Mouse (Mus musculus): Measurements from ENCODE around the gene Stard10.

Stard10 gene

DNA sequence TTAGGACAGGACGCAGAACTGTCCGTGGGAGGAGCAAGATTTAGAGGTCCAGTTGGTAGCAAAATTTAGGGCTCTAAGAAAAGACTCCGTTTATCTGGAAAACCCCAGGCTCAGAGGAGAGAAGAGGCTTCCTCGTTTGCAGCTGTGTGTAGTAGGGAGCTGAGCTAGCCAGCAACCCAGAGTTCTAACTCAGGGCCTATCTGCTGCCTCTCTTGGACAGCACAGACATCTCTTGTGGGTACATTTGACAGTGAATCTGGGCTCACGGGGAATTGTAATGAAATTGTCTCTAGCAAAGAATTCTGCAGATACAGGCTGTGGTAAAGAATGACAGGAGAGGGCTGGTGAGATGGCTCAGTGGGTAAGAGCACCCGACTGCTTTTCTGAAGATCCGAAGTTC is 14.2 kb upstream of the Stard10 start:
- DNase-seq (ENCODE audit: low spot score in 2 of 2): no peak

DNA sequence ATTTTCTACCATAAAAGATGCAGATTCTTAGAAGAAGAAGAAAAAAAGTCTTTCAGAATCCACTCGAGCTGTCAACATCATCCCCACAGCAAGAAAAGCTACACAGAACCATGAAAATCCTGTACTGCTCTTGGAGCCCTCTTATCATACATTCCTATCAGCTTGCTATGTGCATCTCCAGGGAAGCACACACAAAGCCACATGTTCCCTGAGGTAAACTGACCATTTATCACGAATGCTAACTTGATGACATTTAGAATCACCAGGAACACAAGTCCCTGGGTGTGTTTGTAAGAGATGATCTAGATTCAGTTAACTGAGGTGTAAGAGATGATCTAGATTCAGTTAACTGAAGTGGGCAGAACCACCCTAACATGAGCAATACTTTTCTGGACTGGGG is 10.0 kb upstream of the Stard10 start:
- no peak for DNase-seq (ENCODE audit: low spot score in 2 of 2)

DNA sequence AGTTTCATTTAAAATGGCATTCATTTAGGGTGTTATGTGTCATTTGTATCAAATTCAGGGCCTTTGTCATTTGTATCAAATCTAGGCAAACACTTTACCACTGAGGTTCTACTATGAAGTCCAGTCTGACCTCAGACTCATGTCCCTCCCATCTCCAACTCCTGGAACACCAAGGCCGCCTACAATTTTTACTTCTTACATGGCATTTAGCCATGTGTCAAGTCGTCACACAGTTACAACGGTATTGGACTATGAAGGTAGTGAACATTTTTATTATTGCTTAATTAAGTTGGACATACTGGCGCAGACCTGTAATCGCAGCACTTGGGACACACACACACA is 6.9 kb upstream of the Stard10 start:
- no peak for DNase-seq (ENCODE audit: low spot score in 2 of 2)

DNA sequence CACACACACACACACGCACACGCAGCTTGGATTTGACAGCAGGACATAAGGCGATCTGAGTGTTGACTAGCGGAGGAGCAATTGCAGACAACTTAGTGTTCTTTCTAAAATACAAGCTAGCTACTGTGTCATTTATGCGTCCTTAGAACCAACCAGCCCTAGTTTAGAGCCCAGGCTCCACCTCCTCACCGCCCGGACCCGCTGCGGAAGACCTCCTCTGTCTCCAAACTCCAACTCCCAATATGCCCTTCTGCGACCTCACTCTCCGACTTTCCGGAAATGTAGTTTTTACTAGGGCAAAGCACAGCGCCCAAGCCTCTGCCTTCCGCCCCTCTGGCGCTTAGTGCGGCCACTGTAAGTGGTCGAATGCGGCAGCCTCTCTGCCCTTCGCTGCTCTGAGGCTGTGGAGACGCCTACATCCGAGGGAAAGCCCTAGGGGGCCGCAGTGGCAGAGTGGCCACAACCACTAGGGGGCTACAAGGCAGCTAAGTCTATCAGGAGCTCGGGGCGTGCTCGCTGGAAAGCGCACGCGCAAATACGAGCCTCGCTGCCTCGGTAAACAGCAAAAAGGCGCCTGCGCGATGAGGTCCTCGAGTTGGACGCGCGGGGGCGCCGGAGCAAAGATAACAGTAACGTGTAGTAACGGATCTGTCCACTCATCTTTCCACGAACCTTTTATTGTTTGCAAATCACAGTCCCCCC is 6.4 kb upstream of the Stard10 start:
- DNase-seq (ENCODE audit: low spot score in 2 of 2): peak; percentile 97 to 99

DNA sequence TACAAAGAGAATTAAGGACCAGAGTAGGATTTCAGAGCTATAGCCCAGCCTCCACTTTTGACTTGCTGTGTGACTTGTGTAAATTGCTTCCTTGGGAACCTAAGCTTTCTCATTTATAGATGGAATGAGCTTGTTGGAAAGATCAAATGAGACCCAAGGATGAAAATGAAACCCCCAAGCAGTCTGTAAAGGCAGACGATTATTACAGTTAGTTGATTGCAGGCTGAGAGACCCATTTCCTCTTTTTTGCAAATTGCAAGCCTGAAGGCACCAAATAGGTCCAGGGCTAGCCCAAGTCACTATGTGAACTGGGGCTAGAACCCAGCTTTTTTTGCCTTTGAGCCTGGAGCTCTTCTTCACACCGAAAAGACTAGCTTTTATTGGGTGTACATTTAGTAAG is 5.8 kb upstream of the Stard10 start:
- peak; percentile 40 to 47 for DNase-seq (ENCODE audit: low spot score in 2 of 2)

DNA sequence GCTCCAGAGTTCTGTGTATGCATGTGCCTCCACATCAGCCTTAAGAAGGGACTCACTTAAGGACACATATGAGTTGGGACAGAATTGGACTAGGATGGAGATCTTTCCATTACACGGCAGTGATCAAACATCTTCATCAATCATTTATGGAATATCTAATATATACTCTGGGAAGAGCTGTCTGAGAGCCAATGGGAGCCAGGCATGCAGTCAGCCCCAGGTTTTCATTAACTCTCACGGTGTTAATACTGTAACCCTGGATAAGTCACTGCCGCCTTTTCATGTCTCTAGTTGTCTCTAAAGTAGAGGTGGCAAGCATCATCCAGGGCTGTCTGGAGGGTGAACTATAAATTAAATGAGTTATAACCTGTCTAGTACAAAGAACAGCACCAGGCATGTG is 3.9 kb upstream of the Stard10 start:
- DNase-seq (ENCODE audit: low spot score in 2 of 2): no peak

DNA sequence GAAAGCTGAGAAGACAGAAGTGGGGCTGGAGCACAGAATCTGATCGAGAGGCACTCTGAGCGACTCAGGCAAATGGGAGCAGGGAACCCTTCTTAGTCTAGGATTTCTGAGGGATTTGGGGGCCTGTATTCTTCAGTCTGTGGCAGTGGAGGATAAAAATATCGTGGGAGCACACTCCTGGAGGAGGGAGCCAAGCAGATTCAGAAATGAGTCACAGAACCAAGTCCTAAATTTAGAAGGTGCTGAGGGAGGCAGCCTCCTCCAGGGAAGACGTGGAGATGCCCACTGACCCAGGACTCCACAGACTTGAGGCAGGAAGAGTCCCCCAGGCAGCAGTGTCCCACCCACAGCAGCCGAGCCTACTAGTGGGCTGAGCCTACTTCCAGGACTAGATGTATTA is 2.5 kb upstream of the Stard10 start:
- no peak for DNase-seq (ENCODE audit: low spot score in 2 of 2)

DNA sequence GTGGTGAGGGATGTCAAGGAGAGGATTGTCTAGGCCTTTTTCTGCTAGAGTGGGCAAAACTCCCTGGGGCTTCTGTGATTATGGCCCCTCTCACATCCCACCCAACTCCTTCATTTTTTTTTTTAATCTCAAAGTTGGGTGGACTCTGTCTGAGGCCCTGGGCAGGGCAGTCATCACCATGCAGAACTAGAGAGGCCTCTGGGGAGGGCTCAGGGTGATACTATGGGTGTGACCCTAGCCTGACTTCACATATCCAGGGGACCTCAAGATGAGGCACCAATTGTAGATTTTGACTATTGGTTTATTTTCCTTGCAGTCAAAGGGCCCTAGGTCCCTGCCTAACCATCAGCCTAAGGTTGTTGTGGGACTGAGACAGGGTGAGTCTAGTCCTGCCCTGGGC is 1.2 kb upstream of the Stard10 start:
- no peak for DNase-seq (ENCODE audit: low spot score in 2 of 2)

DNA sequence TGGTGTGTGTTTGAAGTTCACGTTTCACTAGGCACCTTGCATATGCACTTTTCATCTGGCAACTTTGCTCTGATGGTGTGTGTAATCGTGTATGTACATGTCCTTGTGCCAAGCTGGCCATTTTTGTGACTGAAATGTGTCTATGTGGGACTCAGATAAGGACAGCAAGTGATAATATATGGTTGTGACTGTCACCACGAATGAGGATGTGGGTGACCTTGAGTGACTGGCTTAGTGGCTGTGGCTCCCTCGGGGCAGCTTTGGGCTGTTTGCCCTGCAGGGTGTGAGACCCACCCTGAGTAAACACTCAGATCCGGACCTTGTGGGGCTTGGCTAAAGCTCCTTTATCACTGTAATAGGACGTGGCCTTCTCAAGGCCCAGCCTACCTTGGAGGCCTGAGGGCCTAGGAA is 290 bp upstream of the Stard10 start:
- DNase-seq (ENCODE audit: low spot score in 2 of 2): peak; percentile 67 to 74

DNA sequence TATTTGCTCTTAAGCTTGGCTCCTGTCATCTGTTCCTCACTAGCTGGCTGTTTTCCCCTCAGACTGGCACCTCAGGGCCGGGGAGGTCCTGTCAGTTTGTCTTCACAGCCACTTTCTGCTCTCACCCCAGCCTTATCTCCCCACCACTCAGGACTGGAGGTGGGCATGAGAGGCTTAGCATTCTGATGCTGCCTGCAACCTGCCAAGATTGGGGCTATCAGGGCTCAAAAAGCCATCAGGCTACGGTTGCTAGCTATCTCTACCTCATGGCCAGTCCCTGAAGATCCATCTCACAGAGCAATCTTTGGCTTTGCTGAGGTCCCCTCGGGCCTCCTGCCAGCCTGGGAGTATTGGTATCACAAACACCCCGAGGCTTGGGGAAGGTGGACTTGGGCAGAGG is 2.0 kb downstream of the Stard10 start:
- peak in 1 of 2 experiments; percentile 14 for DNase-seq (ENCODE audit: low spot score in 2 of 2)

DNA sequence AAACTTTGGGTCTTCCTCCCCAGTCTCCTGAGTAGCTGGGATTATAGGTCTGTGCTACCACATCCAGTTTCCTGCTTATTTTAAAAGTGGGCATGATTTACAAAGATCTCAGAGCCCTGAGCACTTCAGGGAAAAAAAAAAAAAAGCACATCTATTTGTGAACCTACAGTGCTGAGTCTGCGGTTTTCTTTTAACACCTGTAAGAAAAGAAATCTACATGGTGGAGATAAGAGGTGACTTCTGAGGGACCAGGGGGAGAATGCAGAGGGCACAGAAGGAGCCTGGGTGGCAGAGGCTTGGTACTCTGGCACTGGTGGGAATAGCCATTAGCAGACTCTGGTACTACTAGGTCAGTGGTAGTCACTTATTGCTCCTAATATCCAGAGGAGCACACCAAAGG is 2.9 kb downstream of the Stard10 start:
- DNase-seq (ENCODE audit: low spot score in 2 of 2): no peak

DNA sequence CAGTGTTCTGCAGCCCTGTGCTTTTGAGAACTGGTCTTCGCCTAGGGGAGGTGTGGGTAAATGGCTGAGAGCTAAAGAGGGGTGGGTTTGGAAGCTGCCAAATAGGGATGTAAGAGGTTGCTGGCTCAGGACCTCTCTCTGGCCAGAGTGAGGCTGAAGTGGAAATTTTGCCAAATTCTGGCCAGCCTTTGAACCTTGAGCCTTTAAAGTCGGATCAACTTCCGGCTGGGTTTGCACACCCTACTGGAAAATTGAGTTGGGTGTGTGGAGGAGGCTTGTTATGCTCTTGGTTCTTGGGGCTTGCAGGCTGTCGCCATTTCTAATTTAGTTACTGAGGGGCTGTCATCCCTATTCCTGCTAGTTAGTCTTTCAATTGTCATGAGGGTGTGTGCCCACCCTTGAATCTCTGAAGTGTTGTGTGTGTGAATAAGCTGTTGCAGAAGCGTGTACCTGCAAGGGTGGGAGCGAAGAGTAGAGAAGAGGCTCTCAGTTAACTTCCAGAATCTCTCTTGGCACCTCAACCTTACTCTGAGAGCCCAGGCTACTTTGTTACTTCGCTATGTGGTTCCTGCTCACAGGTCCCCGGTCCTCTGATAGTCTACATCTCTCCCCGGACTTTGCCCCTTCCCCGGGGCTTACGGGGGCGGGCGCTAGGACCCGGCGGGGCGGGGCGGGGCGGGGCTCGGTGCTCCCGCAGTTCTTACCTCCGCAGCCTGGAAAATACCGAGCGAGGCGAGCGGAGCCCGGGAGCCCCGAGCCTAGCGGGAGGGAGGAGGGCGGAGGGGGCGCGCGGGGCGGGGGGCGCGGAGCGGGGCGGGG is 3.7 kb downstream of the Stard10 start:
- DNase-seq (ENCODE audit: low spot score in 2 of 2): peak in 1 of 2 experiments; percentile 24

DNA sequence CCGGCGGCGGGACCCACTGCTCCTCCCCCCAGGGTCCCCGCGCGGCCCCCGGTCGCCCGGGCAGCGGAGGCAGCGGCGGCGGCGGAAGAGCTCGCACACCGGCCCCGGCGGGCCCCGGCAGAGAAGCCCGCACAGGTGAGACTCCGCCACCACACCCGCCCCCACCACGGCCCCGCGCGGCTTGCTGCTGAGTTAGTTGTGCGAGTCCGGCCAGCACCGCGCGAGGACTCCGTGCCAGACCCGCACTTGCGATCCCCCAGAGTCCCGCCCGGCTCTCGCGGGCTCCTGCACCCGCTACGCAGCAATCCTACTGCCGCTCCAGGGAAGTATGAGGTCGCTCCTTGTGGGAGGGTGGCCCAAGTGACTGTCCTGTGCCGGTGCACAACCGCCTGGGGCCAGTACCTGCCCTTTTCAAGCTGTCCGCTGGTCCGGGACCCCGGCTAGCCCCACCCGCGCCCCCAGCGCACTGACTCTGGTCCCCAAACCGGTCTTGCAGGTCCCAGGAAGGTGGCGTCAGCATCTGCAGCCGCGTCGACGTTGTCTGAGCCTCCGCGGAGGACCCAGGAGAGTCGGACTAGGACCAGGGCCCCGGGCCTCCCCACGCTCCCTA is 4.4 kb downstream of the Stard10 start:
- peak in 1 of 2 experiments; percentile 19 for DNase-seq (ENCODE audit: low spot score in 2 of 2)

DNA sequence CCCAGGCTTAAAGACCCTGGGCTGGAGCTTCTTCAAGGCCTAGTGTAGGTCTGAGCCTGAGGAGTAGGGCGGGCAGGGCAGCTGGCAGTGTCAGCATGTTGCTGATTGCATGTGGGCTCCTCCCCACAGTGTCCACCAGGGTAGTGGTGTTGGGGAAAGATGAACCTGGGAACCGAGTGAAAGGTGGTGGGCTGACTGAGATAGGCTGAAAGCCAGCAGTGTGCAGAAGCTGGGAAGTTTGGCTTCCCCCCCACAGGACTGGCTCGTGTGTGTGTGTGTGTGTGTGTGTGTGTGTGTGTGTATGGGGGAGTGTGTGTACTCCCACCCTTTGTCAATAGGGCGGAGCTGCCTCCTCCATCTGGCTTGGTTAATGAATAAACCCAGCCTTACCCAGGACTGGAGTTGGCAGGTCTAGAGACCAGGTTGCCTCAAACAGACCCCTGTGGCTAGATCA is 6.3 kb downstream of the Stard10 start:
- DNase-seq (ENCODE audit: low spot score in 2 of 2): no peak

DNA sequence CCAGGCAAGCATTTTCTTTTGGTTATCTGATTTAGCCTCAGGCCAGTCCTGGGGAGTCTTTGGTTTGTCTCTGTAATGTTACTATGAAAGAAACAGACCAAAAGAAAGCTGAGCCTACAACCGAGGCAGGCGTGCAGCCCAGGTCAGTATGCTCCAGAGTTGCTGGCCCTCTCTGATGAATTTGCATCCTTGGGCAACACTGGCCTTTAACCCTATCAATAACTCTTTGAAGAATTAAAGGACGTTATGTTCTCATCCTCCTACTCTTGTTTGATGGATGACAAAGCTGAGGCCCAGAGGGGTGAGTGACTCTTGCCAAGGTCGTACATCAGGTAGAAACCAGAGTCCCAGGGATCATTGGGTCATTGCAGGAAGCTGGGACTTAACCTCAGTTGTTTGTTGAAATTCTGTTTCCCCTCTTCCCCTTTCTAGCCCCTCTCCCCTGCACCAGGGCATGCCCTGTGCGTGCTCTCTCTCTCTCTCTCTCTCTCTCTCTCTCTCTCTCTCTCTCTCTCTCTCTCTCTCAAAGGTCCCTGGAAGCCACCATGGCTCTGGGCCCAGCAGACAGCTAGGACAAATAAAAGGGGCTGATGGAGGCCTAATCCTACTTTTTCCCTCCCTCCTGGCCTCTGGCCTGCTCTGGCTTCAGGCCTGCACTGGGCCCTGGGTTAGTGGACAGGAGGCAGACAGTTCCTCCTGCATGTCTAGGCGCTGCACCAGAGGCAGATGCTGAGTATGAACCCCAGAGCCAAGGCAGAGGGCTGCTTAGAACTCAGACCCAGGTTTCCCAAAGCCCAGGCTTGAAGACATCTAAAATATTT is 7.5 kb downstream of the Stard10 start:
- DNase-seq (ENCODE audit: low spot score in 2 of 2): no peak

DNA sequence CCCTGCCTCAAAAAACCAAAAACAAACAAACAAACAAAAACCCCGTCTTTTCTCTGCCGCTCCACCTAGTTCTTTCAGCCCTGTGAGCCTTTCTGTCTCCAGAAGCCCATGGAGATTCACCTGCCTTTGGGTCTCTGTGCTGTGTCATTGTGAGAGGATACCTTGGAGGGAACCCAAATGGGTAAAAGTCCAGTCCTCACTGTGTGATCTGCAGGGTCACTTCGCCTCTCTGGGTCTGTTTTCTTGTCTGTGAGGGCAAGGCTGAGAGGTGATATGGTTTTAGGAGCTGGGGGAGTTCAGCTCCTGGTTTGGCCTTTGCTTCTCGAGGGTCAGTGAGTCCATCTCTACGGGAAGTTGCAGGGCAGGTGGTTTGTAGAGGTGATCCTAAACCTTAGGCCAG is 9.1 kb downstream of the Stard10 start:
- DNase-seq (ENCODE audit: low spot score in 2 of 2): no peak

DNA sequence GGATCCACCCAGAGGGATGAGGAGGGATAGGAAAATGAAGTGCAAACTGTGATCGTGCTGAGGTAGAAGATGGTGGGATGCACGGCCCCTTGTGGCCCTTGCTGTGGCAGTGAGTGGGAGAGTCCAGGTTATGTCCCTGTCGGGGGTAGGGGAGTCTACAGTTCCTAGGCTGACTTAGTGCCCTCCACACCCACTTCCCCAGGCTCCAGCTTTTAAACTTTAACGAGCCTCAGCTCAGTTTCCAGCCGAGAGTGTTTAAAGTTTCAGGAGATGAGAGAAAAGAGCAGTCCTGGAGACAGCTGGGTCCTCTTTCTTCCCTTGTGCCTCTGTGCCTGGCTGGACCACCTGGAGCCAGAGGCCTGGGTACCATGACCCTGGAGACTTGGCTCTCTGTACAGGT is 10.4 kb downstream of the Stard10 start:
- no peak for DNase-seq (ENCODE audit: low spot score in 2 of 2)

DNA sequence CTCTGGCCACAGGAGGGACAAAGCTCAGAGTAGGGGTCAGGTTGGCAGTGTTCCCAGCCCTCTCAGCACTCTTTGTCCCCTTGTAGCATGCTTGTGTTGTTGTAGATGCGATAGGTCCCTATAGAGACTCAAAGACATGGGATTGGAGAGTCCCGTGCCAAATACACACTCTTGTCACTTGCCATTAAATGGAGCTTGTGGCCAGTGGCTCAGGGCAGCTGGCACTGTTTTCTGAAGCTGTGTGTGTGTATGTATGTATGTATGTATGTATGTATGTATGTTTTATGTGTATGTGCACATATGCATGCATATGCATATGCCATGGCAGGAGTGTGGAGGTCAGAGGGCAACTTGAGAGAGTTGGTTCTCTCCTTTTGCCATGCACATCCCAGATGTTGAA is 10.9 kb downstream of the Stard10 start:
- no peak for DNase-seq (ENCODE audit: low spot score in 2 of 2)

DNA sequence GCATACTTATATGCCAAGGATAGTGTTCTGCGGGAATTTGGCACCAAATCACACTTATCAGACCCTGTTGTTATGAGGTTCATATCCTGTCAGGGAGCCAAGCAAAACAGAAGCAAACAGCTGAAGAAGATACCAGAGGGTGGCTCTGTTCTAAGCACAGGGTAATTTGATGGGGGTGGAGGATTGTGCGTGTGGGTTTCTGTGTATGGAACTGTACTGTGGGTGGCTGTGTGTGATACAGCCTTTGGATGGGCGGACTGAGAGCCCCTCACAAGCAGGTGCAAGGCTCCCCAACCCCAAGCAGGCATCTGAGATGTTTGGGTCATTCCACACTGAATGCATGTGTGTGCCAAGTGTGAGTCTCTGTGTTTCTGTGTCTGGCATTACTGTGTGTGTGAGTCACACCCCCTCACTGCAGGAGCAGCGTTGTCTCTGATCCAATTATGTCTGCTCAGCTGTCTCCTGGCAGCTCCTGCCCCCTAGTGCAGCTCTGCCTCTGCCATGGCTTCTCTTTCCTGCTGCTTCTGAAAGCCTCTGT is 11.8 kb downstream of the Stard10 start:
- no peak for DNase-seq (ENCODE audit: low spot score in 2 of 2)

DNA sequence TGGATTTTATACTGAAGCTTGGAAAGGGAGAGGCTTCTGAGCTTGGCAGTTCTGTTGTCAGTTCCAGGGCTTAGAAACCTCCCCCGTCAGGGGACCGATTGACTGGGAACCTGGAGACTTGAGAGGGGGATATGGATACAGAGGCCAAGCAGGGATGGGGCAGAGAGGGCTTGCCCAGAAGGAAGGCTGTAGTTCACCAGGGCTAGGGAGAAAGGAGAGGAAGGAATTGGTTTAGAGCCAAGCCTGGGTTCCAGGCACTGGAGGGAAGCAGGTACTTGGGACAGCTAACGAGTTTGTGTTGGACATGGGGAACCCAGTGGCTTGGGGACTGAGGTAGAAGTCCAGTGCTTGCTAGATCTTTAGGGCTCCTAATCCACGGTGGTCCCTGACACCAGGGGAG is 12.7 kb downstream of the Stard10 start:
- DNase-seq (ENCODE audit: low spot score in 2 of 2): no peak

DNA sequence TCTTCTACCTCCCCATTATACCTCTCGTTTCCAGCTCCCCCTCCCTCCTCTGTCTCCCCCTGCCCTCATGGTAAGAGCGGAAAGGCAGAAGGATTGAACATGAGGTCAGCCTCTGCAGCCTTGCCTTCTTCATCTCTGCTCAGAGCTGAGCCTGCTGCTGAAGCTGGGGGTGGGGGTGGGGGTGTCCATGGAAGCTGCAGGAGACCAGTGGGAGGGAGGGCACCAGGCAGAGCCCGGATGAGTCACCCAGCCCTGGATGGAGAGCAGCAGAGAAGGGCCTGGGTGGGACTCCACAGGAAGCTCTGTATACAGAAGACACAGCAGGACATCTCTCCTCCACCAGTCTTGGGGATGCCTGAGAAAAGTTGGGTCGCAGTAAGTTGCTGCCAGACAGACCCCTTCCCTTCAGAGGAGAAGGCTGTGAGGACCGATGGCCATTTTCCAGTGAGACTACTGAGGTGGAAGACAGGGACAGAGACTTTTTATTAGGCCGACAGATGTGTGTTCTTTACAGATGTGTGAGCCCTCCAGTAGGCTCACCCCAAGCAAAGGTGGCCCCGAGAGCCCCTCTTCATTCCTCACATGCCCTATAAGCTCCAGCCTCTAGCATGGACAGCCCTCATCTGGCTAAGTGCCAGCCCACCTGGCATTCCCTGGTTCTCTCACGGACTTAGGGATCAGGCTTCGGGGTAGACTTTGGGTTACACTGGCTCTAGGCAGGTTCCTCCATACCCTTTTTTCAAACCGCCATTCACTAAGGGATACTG is 13.4 kb downstream of the Stard10 start:
- no peak for DNase-seq (ENCODE audit: low spot score in 2 of 2)

Measured in spleen, postnatal 36 days (tissue).